Mouse (Mus musculus): Measurements from ENCODE around the gene Iqcf6. TPM values are rescaled to one million over a fixed set of nuclear protein-coding genes. Genes with fewer than 3 reads are reported as not detected.

The Iqcf6 gene
- polyA plus RNA-seq (2012; rRNA removed; ENCODE audit: low replicate concordance) = not detected in 2 replicates

GRCm38 (mm10) chr9:106626282-106626681 is at the start of gene Iqcf6:
Gene Iqcf6 (plus strand): TSS chr9:106626582.

GRCm38 (mm10) chr9:106655884-106656720 is 29.7 kb downstream of the Iqcf6 start, which contains the start of gene Grm2:
Gene Grm2 (minus strand): TSS chr9:106656082.

Other genes with a start within 250 kb of the Iqcf6 start
- gene Rpl29, start 197.1 kb upstream of the Iqcf6 start, polyA plus RNA-seq (2012; rRNA removed; ENCODE audit: low replicate concordance) = 296 and 334 TPM in 2 replicates
- 113 and 257 TPM in 2 replicates for gene Acy1, start 188.3 kb upstream of the Iqcf6 start, polyA plus RNA-seq (2012; rRNA removed; ENCODE audit: low replicate concordance)
- 90.3 and 94.3 TPM in 2 replicates for gene Abhd14b, start 179.1 kb upstream of the Iqcf6 start, polyA plus RNA-seq (2012; rRNA removed; ENCODE audit: low replicate concordance)
- gene Abhd14a, start 178.9 kb upstream of the Iqcf6 start, polyA plus RNA-seq (2012; rRNA removed; ENCODE audit: low replicate concordance) = 25.7 and 28.4 TPM in 2 replicates
- gene Pcbp4, start 173.3 kb upstream of the Iqcf6 start, polyA plus RNA-seq (2012; rRNA removed; ENCODE audit: low replicate concordance) = 25.3 and 35.3 TPM in 2 replicates
- gene Gpr62, start 160.6 kb upstream of the Iqcf6 start, polyA plus RNA-seq (2012; rRNA removed; ENCODE audit: low replicate concordance) = 0.30 and 0.56 TPM in 2 replicates
- 20.7 and 23.2 TPM in 2 replicates for gene Rrp9, start 150.6 kb upstream of the Iqcf6 start, polyA plus RNA-seq (2012; rRNA removed; ENCODE audit: low replicate concordance)
- 20.4 and 31.8 TPM in 2 replicates for gene Parp3, start 149.6 kb upstream of the Iqcf6 start, polyA plus RNA-seq (2012; rRNA removed; ENCODE audit: low replicate concordance)
- gene Iqcf1, start 126.6 kb upstream of the Iqcf6 start, polyA plus RNA-seq (2012; rRNA removed; ENCODE audit: low replicate concordance) = not detected in 2 replicates
- not detected in 2 replicates for gene Iqcf5, start 112.0 kb upstream of the Iqcf6 start, polyA plus RNA-seq (2012; rRNA removed; ENCODE audit: low replicate concordance)
- gene Iqcf3, start 65.0 kb upstream of the Iqcf6 start, polyA plus RNA-seq (2012; rRNA removed; ENCODE audit: low replicate concordance) = not detected in 2 replicates
- gene Iqcf4, start 55.6 kb upstream of the Iqcf6 start, polyA plus RNA-seq (2012; rRNA removed; ENCODE audit: low replicate concordance) = not detected in 2 replicates
- gene Grm2, start 29.5 kb downstream of the Iqcf6 start, polyA plus RNA-seq (2012; rRNA removed; ENCODE audit: low replicate concordance) = 0.06 TPM in 2 replicates
- 65.2 and 86.0 TPM in 2 replicates for gene Tex264, start 59.3 kb downstream of the Iqcf6 start, polyA plus RNA-seq (2012; rRNA removed; ENCODE audit: low replicate concordance)
- gene Rad54l2, start 162.6 kb downstream of the Iqcf6 start, polyA plus RNA-seq (2012; rRNA removed; ENCODE audit: low replicate concordance) = 28.3 and 34.4 TPM in 2 replicates
- gene Dcaf1, start 195.3 kb downstream of the Iqcf6 start, polyA plus RNA-seq (2012; rRNA removed; ENCODE audit: low replicate concordance) = 3.1 and 5.4 TPM in 2 replicates